Mouse (Mus musculus): ENCODE data around the gene Prex1. TPM values are rescaled to one million over a fixed set of nuclear protein-coding genes. Genes with fewer than 3 reads are reported as not detected.

The Prex1 gene
- total and polyA plus RNA-seq, 2 experiments from 2014 or later: 4.0 to 6.2 TPM

DNA sequence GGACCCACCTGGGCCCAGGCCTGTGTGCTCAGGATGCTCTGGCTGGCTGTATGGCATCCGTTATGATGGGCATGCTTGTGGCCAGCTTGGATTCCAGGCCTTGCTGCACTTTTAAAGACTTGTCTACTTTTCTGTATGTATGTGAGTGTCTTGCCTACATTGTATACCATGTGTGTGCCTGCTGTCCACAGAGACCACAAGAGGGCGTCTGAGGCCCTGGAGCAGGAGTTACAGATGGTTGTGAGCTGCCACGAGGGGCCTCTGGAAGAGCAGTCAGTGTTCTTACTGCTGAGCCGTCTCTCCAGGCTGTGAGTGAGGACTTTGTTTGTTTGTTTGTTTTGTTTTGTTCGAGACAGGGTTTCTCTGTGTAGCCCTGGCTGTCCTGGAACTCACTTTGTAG, 148.1 kb downstream of the Prex1 start:
- no peaks in the 10 kb centered on the region for H3K27me3 ChIP-seq (ENCODE audit: control insufficient read depth, insufficient read depth, low read length)
- no peak overlapping the region for H3K4me2 ChIP-seq (ENCODE audit: low read depth, low read length)
- H3K4me3 ChIP-seq (ENCODE audit: low read depth, low read length): no peak overlapping the region
- H3K4me1 ChIP-seq (ENCODE audit: control insufficient read depth, insufficient read depth): no peaks in the 10 kb centered on the region
- 71% methylated on average over 5 of the region's 5 CpGs for WGBS
- no peak overlapping the region for H3K27ac ChIP-seq (ENCODE audit: low read depth)
- H3K36me3 ChIP-seq (replicated peaks; ENCODE audit: control insufficient read depth, insufficient read depth, low read length): peaks cover 3% of the 10 kb centered on the region; the same call in 1 of the 2 replicates
- no peaks in the 10 kb centered on the region for H3K9me3 ChIP-seq (replicated peaks; ENCODE audit: control insufficient read depth, low read length)
- no peak for ATAC-seq (ENCODE audit: insufficient read depth, low read depth)
- H3K9ac ChIP-seq (replicated peaks; ENCODE audit: low read depth, low read length): no peak overlapping the region
- TF ChIP-seq CTCF (IDR thresholded peaks at IDR 0.05; ENCODE audit: low read depth): peak; percentile 21; the same call in 1 of the 2 replicates
- TF ChIP-seq EP300 (IDR thresholded peaks at IDR 0.05; ENCODE audit: low read depth): no peak
- no peak for DNase-seq (ENCODE audit: low spot score)

GRCm38 (mm10) chr2:166564455-166564854, 149.2 kb downstream of the Prex1 start:
- H3K9ac ChIP-seq (replicated peaks; ENCODE audit: low read depth, low read length): no peak overlapping the region
- TF ChIP-seq CTCF (IDR thresholded peaks at IDR 0.05; ENCODE audit: low read depth): peak; percentile 95
- TF ChIP-seq EP300 (IDR thresholded peaks at IDR 0.05; ENCODE audit: low read depth): no peak
- no peaks in the 10 kb centered on the region for H3K27me3 ChIP-seq (ENCODE audit: control insufficient read depth, insufficient read depth, low read length)
- peak; percentile 54 for DNase-seq (ENCODE audit: low spot score)
- WGBS: 12% methylated on average over 11 of the region's 11 CpGs
- peak; percentile 68 for ATAC-seq (ENCODE audit: insufficient read depth, low read depth)
- 0 out of 2 replicates have a peak overlapping the region, but pooled peaks have one; percentile 13 for H3K4me3 ChIP-seq (ENCODE audit: low read depth, low read length)
- peak overlapping the region; percentile 52 for H3K4me2 ChIP-seq (ENCODE audit: low read depth, low read length)
- no peak overlapping the region for H3K27ac ChIP-seq (ENCODE audit: low read depth)
- H3K36me3 ChIP-seq (replicated peaks; ENCODE audit: control insufficient read depth, insufficient read depth, low read length): no peaks in the 10 kb centered on the region; the same call in 1 of the 2 replicates
- no peaks in the 10 kb centered on the region for H3K9me3 ChIP-seq (replicated peaks; ENCODE audit: control insufficient read depth, low read length)
- no peaks in the 10 kb centered on the region for H3K4me1 ChIP-seq (ENCODE audit: control insufficient read depth, insufficient read depth)

GRCm38 (mm10) chr2:166563890-166564289, 149.7 kb downstream of the Prex1 start:
- no peaks in the 10 kb centered on the region for H3K4me1 ChIP-seq (ENCODE audit: control insufficient read depth, insufficient read depth)
- DNase-seq (ENCODE audit: low spot score) (peak; percentile 81), ATAC-seq (ENCODE audit: insufficient read depth, low read depth) (peak; percentile 68)
- no peak overlapping the region for H3K27ac ChIP-seq (ENCODE audit: low read depth)
- 8% methylated on average over 6 of the region's 6 CpGs for WGBS
- peak overlapping the region; percentile 52; the same call in 1 of the 2 replicates for H3K4me2 ChIP-seq (ENCODE audit: low read depth, low read length)
- no peaks in the 10 kb centered on the region; the same call in 1 of the 2 replicates for H3K36me3 ChIP-seq (replicated peaks; ENCODE audit: control insufficient read depth, insufficient read depth, low read length)
- TF ChIP-seq EP300 (IDR thresholded peaks at IDR 0.05; ENCODE audit: low read depth): no peak
- peak; percentile 98 for TF ChIP-seq CTCF (IDR thresholded peaks at IDR 0.05; ENCODE audit: low read depth)
- no peaks in the 10 kb centered on the region for H3K9me3 ChIP-seq (replicated peaks; ENCODE audit: control insufficient read depth, low read length)
- no peak overlapping the region for H3K9ac ChIP-seq (replicated peaks; ENCODE audit: low read depth, low read length)
- no peaks in the 10 kb centered on the region for H3K27me3 ChIP-seq (ENCODE audit: control insufficient read depth, insufficient read depth, low read length)
- 0 out of 2 replicates have a peak overlapping the region, but pooled peaks have one; percentile 13 for H3K4me3 ChIP-seq (ENCODE audit: low read depth, low read length)

DNA sequence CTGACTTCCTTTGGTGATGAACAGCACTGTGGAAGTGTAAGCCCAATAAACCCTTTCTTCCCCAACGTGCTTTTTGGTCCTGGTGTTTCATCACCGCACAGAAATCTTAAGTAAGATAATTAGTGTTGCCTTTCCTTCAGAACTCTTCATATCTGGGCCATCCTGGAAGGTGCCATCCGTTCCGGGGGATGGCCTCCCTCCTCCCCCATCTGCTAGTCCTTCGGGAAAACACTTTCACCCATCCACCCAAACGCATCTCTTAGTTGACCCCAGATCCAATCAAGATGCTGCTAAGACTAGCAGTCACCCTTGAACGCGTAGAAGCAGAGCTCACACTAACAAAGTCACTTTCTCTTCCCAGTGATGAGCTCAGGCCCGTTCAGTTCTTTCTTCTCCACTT, 150.6 kb downstream of the Prex1 start:
- no peak for ATAC-seq (ENCODE audit: insufficient read depth, low read depth)

DNA sequence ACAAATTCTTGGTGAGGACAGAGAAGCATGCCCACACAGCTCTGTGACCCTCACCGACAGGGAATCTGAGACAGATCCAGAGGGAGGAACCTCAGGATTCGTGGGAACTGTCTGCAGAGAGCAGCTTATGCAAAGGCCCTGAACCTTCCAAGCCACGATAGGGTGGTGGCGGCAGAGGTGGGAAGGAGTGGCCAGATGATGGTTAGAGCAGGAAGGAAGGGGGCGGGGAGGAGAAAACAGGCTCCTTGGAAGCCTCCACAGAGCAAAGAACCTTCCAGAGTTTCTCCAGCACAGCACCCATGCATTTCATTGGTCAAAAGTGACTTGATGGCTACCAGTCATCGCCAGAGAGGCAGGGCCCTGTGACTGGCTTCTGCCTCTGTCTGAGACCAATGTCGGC, 151.9 kb downstream of the Prex1 start:
- 57% methylated on average over 7 of the region's 7 CpGs for WGBS
- DNase-seq (ENCODE audit: low spot score) (no peak), ATAC-seq (ENCODE audit: insufficient read depth, low read depth) (no peak)
- Histone ChIP-seq H3K27ac (ENCODE audit: low read depth) (no peak overlapping the region), H3K9me3 (replicated peaks; ENCODE audit: control insufficient read depth, low read length) (no peaks in the 10 kb centered on the region), H3K4me2 (ENCODE audit: low read depth, low read length) (no peak overlapping the region), H3K36me3 (replicated peaks; ENCODE audit: control insufficient read depth, insufficient read depth, low read length) (no peaks in the 10 kb centered on the region), H3K4me1 (ENCODE audit: control insufficient read depth, insufficient read depth) (no peaks in the 10 kb centered on the region), H3K9ac (replicated peaks; ENCODE audit: low read depth, low read length) (no peak overlapping the region), H3K4me3 (ENCODE audit: low read depth, low read length) (no peak overlapping the region), H3K27me3 (ENCODE audit: control insufficient read depth, insufficient read depth, low read length) (no peaks in the 10 kb centered on the region)
- TF ChIP-seq EP300 (IDR thresholded peaks at IDR 0.05; ENCODE audit: low read depth): no peak
- TF ChIP-seq CTCF (IDR thresholded peaks at IDR 0.05; ENCODE audit: low read depth): no peak

More for the DNA sequence above, 150.6 kb downstream of the Prex1 start:
- no peak for DNase-seq (ENCODE audit: low spot score)
- H3K36me3 ChIP-seq (replicated peaks; ENCODE audit: control insufficient read depth, insufficient read depth, low read length): no peaks in the 10 kb centered on the region; the same call in 1 of the 2 replicates
- no peak overlapping the region for H3K4me2 ChIP-seq (ENCODE audit: low read depth, low read length)
- no peak overlapping the region for H3K27ac ChIP-seq (ENCODE audit: low read depth)
- H3K27me3 ChIP-seq (ENCODE audit: control insufficient read depth, insufficient read depth, low read length): no peaks in the 10 kb centered on the region
- 89% methylated on average over 9 of the region's 9 CpGs for WGBS
- no peak overlapping the region for H3K9ac ChIP-seq (replicated peaks; ENCODE audit: low read depth, low read length)
- TF ChIP-seq CTCF (IDR thresholded peaks at IDR 0.05; ENCODE audit: low read depth) (no peak), EP300 (IDR thresholded peaks at IDR 0.05; ENCODE audit: low read depth) (no peak)
- no peaks in the 10 kb centered on the region for H3K9me3 ChIP-seq (replicated peaks; ENCODE audit: control insufficient read depth, low read length)
- H3K4me3 ChIP-seq (ENCODE audit: low read depth, low read length): no peak overlapping the region
- H3K4me1 ChIP-seq (ENCODE audit: control insufficient read depth, insufficient read depth): no peaks in the 10 kb centered on the region

DNA sequence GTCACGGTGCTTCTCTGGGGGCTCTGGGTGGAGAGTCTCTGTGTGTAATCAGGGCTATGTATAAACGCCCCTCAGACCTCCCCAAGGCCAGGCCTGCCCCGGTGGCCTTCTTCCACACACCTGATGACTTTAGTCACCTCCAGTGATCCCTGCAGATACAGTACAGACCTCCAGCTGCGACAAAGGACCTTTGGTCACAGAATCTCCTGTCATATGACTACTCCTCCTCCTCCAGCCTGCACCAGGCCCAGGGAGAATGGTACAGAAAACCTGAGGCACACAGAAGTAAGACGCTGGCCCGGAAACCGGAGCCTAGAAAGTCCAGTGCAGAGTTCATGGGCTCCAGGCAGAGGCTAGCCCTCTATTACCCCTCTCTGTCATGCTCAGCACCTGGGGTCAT, 152.8 kb downstream of the Prex1 start:
- ATAC-seq (ENCODE audit: insufficient read depth, low read depth): no peak
- 88% methylated on average over 7 of the region's 7 CpGs for WGBS
- no peaks in the 10 kb centered on the region for H3K27me3 ChIP-seq (ENCODE audit: control insufficient read depth, insufficient read depth, low read length)
- TF ChIP-seq EP300 (IDR thresholded peaks at IDR 0.05; ENCODE audit: low read depth) (no peak), CTCF (IDR thresholded peaks at IDR 0.05; ENCODE audit: low read depth) (no peak)
- no peak overlapping the region for H3K27ac ChIP-seq (ENCODE audit: low read depth)
- H3K4me2 ChIP-seq (ENCODE audit: low read depth, low read length): no peak overlapping the region
- no peak overlapping the region for H3K9ac ChIP-seq (replicated peaks; ENCODE audit: low read depth, low read length)
- H3K4me1 ChIP-seq (ENCODE audit: control insufficient read depth, insufficient read depth): no peaks in the 10 kb centered on the region
- H3K9me3 ChIP-seq (replicated peaks; ENCODE audit: control insufficient read depth, low read length): no peaks in the 10 kb centered on the region
- DNase-seq (ENCODE audit: low spot score): no peak
- H3K36me3 ChIP-seq (replicated peaks; ENCODE audit: control insufficient read depth, insufficient read depth, low read length): no peaks in the 10 kb centered on the region
- no peak overlapping the region for H3K4me3 ChIP-seq (ENCODE audit: low read depth, low read length)
